Mouse (Mus musculus) heart, postnatal 4 days (tissue): Measurements from ENCODE around the gene Rhobtb1. TPM values are rescaled to one million over a fixed set of nuclear protein-coding genes. Genes with fewer than 3 reads are reported as not detected.

Experiments
- DNase-seq: peaks from one replicate; pipeline ENCODE4 v3.0.0; 2021
- total RNA-seq, 2 experiments: library from RNA; stranded (reverse); gene quantifications; 2 replicates each; pipeline ENCODE4 v1.2.3; 2021

Rhobtb1 gene
- total RNA-seq, 2 experiments from 2014 or later = 46.7 to 59.7 TPM

DNA sequence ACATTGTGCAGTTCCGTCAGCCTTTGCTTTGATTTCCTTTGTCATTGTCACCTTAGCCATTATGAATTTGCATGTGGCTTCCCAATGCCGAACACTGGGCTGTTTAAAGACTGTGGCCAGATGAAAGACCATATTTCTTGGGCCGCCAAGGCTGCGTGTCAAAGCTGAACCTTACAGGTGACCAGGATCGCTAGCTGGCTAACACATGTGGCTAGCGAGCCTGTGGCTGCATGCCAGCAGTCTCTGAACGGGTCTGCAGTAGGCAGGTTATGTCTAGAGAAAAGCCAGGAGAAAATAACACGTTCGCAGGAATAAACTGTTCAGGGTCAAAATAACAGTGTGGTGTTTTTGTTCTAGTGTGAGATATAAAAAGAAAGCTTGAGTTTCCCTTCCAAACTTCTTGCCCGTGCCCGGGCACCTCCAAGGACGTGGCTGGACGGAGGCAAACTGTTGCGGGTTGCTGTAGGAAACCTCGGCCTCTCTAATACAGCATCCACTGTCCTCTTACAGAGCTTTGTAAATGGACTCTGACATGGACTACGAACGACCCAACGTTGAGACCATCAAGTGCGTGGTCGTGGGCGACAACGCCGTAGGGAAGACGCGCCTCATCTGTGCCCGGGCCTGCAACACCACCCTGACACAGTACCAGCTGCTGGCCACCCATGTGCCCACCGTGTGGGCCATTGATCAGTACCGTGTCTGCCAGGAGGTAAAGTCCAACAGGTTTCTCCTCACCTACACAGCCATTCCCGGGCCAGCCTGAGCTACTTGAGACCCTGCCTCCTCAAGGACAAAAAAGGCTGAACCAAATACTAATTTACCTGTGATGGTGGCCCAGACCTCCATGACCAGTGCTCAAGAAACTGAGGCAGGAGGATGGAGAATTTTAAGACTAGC, 97.3 kb downstream of the Rhobtb1 start:
- no peak for DNase-seq

- no peak for DNase-seq
Observed at GRCm38 (mm10) chr10:69251254-69251653, 100.0 kb downstream of the Rhobtb1 start.

DNA sequence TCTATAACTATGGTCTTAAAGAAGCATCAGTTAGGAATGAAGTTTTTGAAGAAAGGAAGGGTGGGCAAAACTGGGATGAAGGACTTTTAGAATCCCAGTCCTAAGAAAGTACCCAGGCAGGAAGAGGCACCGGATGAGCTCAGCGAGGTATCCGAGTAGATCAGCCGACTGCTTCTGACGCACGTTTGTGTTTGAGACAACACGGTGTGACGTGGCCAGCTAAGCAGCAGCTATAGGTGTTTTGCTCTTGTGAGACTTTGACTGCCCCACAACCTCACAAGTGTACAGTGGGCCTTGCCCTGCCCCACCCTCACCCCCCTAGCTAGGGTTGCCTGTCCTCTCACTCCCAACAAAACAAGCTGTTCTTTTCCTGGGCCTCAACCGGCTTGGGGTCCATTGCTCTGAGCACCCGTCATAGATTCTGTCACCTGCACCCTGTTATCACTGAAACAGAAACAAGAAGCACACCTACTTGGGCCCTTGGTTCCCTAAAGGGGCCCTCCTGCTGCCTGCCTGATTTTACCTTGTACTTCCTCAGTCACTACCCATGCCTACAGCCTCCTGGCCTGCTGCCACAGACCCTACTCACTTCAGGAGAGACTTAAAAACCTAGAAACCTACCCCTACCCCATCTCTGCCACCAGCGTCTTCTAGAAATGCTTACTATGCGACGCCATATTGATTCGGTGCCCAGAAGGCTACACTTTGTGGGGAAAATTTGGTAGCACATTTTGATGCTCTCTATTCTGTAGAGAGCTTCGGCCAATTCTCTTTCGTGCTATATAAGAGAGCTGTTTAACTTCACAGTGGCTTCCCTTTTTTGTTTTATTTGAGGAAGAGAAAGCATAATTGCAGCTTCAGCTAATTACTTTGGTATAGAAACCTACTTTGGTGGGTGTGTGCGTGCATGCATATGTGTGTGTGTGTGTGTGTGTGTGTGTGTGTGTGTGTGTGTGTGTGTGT, 101.2 kb downstream of the Rhobtb1 start:
- no peak for DNase-seq

DNA sequence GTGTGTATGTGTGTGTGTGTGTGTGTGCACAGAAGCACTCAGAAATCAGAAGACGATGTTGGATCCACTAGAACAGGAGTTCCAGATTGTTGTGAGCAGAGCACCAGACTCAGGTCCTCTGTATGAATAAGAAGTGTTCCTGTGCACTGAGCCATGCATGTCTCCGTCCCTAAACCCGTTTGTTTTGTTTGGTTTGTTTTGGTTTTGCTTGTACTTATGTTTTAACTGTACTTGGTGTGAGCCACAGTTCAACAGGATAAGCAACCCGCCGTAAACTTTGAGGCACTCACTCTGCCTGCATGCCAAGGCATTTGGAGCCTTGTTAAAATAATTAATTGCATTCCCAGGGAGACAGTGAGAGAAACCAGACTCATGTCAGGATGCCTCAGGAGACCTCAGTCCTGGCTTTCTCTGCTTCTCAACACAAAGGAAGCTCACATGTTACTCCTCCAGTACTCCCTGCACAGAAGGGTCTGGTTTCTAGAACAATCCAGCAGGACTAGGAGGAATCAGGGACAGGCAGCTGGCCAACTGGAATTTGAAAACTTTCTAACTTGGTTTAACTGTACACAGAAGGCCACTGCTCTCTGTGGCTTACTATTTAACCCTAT, 101.9 kb downstream of the Rhobtb1 start:
- DNase-seq = peak; percentile 70

- DNase-seq = no peak
Observed at GRCm38 (mm10) chr10:69253686-69254080, 102.4 kb downstream of the Rhobtb1 start.

GRCm38 (mm10) chr10:69254390-69254847, 103.2 kb downstream of the Rhobtb1 start:
- peak; percentile 71 for DNase-seq

DNA sequence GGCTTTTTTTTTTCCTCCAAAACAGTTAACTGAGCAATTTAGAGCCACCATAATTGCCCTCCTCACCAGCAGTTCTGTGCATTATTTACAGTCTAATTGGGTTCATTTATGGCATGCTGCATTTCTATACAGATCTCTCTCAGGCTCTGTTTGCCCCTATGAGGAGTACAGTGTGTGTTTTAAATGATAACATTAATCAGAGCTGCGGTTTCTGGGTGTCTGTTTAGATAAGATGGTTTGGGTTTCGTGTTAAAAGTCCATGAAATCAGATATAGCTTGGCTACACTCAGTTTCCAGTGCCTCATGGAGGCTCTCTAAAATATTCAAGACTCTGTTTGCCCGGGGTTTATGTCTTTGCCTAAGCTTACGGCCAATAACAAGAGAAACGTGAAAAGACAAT, 104.4 kb downstream of the Rhobtb1 start:
- DNase-seq = no peak

- no peak for DNase-seq
Observed at GRCm38 (mm10) chr10:69257592-69258133, 106.4 kb downstream of the Rhobtb1 start.

DNA sequence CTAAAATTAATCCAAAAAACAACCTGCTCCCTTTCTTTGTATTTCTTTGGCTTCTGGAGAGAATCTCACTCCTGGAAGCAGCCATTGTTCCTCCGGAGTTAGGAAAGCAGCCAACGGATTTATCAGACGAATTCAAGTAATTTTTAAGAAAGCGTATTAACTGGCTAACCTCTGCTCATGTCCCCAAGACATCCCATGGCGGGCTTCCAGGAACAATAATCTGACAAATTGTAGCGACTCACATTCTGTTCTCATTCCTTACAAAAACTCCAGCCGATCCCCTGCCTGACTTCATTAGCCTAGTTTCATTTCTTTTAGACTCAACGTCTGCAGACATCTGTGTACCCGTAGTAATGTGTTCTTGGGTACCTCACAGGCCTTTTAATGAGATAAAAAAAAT, 107.4 kb downstream of the Rhobtb1 start:
- DNase-seq = peak; percentile 72

- no peak for DNase-seq
Observed at GRCm38 (mm10) chr10:69259161-69259560, 107.9 kb downstream of the Rhobtb1 start.

DNA sequence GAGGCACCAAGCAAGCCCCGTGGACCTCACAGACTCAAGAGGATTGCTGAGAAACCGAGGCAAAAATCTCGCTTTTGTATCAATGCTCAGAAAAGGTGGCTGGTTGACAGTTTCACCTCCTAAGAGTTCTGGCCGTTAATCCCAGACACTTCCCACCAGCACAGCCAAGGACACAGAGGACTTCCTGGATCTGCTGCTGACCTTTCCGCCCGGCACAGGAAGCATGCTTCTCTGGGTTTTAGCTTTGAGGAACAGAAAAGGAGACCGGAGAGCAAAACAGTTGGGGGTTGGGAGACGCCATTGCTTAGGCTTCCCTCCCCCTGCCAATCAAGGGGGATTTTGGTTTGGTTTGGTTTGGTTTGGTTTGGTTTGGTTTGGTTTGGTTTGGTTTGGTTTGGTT, 108.7 kb downstream of the Rhobtb1 start:
- no peak for DNase-seq

DNA sequence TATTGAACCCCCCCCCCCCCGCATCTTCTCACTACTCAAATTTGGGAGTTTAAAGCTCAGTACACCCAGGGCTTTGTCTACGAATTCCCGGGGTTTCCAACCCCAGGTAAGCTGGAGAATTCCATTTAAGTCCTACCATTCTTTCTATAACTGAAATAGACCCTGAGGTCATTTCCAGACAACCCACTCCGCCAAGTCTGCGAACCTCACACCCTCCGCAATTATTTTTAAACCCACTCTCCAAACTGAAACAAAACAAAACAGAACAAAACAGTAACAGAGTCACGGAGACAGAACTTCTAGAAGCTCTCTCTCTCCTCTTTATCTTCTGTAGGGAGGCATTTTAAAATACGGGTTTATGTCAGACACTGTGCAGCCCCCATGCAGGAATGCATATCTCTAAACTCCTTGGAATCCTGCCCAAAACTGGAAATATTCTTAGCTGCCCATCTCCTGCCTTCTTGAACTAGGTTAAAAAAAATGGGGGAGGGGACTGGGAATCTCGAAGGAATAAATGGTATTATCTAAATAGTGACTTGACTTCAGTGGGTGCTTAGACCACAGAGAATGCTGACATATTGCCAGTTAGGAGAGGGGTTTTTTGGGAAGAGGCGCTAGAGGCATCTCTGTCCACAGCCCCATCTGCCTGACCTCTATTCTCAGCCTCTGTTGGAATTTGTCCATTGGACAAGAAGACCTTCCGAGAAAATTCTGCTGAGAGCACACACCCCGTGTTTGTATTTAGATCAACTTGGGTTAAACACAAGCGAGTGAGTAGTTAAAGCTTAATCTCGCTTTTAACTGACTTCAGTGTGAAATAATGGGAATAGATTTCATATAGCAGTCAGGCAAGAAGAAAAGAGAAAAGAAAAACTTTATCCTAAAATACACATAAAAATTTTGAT, 111.9 kb downstream of the Rhobtb1 start:
- DNase-seq = peak; percentile 52

DNA sequence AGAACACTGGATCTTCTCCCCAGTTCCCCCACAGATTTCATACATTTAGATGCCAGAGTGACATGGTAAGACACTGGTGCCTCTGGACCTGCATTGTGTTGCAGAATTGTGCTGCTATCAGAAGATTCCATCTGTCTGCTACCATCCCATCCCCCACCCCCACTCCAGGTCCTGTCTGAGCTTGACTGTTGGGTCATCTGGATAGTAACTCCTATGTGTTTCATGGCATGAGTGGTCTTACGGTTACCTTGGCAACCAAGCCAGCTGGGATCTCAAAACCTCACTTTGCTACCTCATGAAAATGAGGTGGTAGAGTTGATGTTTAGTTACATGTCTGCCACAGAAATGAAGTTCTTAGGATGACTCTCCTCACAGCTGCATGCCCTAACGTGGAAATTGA, 112.7 kb downstream of the Rhobtb1 start:
- DNase-seq = no peak

GRCm38 (mm10) chr10:69265421-69265820, 114.2 kb downstream of the Rhobtb1 start:
- no peak for DNase-seq

DNA sequence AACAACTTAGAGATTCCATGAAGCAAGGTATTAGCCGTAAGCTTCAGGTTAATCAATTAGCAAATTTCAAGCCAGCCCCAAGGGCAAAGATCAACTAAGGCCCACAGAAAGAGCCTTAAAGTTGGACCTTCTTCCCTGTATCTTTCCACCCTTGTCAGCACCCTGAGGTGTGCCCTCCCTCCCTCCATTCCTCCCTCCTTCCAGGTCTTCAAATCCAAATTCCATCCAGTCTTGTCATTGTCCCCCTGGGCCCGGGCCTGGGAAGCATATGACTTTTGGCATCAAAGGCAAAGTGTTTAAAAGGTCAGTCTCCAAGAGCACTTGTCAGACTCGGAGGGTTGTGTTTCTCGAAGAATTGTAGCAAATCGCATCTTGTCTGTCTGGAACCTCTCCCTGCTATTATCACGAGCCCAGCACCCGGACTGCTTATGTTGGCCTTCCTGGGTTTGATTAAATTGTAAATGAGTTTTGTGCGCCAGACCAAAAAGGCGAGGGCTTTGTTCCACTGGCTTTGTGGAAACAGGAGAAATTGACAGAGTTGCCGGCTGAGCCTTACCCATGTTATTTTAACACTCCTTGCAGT, 116.9 kb downstream of the Rhobtb1 start:
- no peak for DNase-seq

DNA sequence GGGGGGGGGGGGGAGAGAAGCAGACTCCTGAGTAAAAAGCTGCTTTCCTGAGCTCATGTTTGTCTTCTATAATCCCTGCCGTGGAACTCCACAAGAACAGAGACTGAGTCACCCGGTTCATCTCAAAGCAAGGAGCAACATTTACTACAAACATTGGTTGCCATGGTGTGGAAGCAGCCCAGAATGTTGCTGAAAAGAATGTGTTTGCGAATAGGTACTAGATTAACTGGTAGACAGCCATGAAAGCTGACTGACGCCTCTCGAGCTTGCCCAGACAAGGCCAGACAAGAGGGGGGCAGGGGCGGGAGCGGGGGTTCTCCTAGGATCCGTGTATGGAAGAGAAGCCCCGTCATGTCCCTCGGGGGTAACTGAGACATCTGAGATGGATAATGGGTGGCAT, 120.2 kb downstream of the Rhobtb1 start:
- peak; percentile 53 for DNase-seq

DNA sequence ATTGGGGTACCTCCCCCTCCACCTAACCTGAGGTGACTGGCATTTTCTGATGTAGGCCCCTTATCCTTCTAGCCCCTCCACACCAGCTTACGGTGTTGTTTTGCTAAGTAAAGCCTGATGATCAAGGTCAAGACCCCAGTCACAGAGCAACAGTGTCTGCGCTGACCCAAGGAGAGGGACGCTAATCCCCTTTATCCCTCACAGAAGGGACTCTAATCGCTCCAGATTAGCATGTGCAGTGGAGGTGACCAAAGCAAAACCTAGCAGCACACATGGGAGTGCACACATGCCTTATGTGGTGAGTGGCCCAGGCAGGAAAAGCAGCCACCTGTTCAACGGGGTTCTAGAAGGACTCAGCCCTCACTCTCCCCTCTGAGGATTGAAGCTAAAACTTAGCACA, 123.0 kb downstream of the Rhobtb1 start:
- DNase-seq = no peak

GRCm38 (mm10) chr10:69274705-69275104, 123.5 kb downstream of the Rhobtb1 start:
- DNase-seq = peak; percentile 72

- DNase-seq = no peak
Observed at GRCm38 (mm10) chr10:69275811-69276775, 124.9 kb downstream of the Rhobtb1 start.
